Mouse (Mus musculus) 3T3-L1 (cell line): Measurements from ENCODE around the gene Emb.

ENCODE experiments used
- DNase-seq: peaks from one replicate; pipeline ENCODE4 v3.0.0-alpha.2; 2015; ENCODE audit warnings: low read depth, low spot score

The Emb gene

DNA sequence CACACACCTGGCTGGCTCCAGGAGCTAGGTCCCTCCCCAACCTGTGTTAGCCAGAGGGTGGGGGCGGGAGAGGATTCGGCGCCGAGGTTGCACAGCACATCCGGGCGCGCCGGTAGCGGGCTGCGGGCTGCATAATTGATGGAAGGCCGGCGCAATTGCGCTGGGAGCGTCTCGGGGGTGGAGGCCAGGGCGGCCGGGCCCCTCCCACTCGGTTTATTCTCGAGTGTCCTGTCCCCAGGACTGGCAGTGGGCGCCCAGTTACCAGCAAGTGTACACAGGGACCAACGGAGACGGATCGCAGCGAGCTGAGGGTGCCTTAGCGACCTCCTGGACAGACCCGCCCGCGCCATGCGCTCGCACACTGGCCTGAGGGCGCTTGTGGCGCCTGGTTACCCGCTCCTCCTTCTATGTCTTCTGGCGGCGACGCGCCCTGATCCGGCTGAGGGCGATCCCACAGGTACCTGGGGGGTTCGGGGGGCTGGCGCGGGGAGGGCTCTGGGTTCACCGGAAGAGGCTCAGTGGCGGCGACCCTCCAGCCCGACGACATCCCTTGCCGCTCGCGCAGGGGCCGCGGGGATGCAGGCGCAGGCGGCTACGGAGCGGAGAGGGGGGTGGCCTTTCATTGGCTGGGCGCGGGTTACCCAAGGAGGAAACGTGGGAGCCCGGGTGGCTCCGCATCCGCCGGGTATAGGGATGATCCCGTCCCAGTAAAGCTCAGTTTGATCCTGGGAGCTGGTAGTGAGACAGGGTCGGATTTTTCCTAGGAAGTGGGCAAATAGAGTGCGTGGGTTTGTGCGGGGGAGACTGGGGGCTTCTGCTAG is 12.4 kb downstream of the Emb start, which contains the start of gene Gm17509:
Gene Gm17509, minus strand, starts transcription at position 575 of the 821 bp plus-strand sequence.
- DNase-seq, result no peak

DNA sequence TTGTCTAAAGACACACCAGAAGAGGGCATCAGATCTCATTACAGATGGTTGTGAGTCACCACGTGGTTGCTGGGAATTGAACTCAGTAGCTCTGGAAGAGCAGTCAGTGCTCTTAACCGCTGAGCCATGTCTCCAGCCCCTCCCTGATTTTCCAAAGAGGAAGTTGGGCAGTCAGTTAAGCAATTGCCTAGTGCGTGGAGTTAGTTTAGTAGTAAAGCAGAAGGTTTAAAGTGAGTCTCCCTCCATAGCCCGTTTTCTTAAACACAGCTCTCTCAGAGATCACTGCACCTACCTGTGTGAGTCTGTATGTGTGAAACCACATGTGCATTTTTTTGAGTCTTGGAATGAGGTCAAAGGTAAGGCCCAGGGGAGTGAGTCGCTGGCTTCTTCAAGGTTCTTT is 14.8 kb downstream of the Emb start:
- DNase-seq, result peak; percentile 43

DNA sequence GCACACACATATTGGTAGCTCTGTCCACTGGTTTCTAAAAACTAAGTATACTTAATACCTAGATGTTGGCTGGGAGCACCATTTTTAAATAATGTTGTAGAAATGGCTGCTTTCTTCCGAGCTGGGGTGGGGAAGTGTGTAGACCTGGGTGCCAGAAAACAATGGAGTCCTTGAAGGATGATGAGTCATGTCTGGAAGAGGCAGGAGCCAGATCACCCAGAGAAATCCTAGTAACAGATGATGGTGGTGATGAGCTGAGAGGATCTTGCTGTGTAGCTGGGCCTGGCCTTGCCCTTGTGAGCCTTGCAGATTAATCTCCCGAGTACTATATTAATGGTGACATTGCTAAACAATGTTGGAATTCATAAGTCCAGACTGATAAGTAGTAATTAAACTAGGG is 16.6 kb downstream of the Emb start:
- peak; percentile 47 for DNase-seq

- DNase-seq, result no peak
These were observed 17.2 kb downstream of the Emb start for GRCm38 (mm10) chr13:117225561-117225960.

- DNase-seq, result peak; percentile 95
These were observed 22.2 kb downstream of the Emb start for GRCm38 (mm10) chr13:117230371-117231110.

GRCm38 (mm10) chr13:117233808-117234207 is 25.5 kb downstream of the Emb start:
- no peak for DNase-seq

DNA sequence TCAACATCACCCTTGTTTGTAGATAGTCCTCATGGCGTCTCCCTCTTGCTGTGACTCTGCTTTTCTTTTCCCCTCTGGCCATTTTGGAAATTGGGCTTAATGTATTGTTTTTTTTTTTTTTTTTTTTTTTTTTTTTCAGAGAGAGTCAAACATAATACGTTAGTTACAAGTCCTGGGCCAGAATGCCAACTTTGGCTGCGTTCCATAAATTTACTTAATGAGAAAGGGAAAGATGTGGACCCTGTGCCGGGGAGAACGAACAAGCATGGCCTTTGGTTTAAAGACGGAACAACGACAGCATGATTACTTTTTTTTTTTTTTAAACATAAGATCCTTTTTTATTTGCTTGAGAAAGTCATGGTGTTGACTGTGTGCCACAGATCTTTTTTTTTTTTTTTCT is 26.1 kb downstream of the Emb start:
- DNase-seq, result no peak

DNA sequence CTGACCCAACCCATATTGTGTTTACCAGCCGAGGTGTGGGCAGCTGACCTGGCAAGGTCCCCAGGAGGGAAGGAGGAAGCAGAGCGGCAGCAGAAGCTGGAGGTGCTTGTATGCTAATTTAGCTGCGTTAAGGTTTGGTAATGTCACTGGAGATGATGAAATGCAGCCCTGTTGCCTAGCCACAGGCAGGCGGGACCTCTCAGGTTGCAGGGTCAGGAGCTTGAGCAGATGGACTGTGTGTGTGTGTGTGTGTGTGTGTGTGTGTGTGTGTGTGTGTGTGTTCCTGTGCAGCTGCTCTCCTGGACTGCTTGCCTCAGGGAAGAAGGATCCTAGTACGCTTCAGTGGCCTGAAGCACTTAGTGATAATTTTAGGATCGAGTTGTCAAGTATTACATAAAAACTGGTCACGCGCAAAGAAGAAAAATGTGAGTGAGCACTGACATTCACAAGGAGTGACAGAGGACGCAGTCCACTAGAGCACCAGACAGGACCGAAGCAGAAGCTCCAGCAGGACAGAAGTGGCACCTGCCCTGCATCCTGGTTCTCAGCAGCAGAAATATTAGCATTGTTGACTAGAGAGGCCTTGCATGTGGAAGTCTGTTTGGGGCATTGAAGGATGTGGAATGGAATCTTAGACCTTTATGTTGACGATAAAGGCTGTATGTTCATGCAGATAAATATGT is 27.3 kb downstream of the Emb start:
- DNase-seq, result peak; percentile 31

DNA sequence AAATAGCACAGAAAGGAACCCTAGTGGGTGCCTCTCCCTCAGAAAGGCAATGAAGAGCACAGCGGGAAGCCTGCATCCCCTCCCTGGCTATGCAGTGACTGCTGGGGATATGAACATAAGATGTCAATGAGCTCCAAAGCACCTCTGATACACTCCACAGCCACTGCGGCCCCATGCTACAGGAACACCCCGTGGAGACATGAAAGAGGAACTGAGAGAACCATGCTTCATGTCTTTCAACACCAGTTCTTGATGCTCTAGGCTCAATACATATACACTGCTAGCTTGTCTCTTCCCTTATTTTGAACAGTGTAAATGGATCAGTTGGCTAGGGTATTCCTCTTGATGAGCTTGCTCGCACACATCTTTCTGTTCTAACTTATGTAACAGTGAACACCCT is 28.8 kb downstream of the Emb start:
- DNase-seq, result no peak

- DNase-seq, result peak; percentile 56
These were observed 33.7 kb downstream of the Emb start for GRCm38 (mm10) chr13:117242063-117242462.

DNA sequence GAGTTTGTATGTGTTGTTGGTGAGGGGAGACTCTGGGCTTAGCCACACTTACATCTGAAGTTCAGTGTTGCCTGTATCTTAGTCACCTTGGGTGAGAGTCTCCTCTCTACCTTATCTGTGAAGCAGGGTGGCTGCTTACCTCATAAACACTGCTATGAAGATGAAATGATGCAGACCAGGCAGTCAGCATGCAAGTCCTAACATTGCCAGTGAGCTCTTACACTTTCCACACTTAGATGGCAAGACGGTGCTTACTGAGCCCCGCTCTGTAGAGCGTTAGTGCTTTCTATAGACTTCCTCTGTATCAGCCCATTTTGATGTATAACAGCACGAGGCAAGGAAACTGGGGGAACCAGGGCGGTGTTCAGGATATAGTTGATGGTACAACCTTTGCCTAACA is 34.3 kb downstream of the Emb start:
- DNase-seq, result no peak

DNA sequence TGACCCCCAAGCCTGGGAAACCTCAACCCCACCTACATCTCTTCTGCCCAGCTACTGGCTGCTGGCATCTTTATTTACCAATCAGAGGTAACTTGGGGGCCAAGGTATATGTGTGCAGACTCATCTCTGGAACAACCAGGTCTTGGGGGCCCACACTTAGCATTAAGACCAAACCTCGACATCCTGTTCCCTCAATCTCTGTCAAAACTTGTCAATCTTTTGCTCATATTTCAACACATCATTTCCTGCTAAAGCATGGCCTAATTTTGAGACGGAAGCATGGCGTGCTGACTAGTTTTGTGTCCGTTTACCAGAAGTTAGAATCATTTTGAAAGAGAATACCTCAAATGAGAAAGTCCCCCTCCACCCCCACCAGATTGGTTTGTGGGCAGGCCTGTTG is 52.4 kb downstream of the Emb start:
- DNase-seq, result no peak

- DNase-seq, result peak; percentile 26
These were observed 57.8 kb downstream of the Emb start for GRCm38 (mm10) chr13:117266156-117266555.

DNA sequence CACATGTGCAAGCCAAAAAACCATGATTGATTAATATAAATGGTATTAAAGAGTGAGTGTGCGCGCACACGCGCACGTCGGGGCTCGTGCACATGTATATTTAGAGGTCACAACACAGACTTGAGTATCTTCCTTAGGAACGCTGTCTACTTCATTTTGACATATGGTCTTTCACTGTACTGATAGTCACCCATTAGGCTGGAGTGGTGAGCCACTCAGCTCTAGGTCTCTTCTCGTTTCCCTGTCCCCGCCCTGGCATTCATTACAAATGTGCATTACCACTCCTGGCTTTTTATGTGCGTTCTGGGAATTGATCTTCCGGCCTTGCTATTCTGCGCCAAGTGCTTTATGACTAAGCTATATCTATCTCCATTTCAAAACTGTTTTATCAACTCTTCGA is 59.6 kb downstream of the Emb start:
- no peak for DNase-seq

DNA sequence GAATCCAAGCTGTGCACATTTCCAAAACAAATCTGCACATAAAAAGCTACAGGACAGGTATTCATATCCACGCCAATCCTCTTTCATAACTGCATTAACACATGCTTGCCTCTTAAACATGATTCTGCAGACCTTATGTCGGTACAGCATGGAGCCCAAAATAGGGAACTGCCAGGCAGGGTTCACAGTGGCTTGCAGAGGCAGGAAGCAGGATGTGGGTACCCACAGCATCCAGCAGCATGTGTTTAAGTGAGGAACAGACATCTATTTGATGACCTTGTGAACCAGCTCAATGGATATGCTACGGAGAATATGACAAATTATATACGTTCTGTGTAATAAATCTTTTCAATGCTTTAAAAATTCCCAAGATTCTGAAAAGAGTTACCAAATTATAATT is 75.7 kb downstream of the Emb start:
- DNase-seq, result no peak

- DNase-seq, result peak; percentile 16
These were observed 78.6 kb downstream of the Emb start for GRCm38 (mm10) chr13:117286939-117287338.

GRCm38 (mm10) chr13:117287400-117287799 is 79.1 kb downstream of the Emb start:
- no peak for DNase-seq

DNA sequence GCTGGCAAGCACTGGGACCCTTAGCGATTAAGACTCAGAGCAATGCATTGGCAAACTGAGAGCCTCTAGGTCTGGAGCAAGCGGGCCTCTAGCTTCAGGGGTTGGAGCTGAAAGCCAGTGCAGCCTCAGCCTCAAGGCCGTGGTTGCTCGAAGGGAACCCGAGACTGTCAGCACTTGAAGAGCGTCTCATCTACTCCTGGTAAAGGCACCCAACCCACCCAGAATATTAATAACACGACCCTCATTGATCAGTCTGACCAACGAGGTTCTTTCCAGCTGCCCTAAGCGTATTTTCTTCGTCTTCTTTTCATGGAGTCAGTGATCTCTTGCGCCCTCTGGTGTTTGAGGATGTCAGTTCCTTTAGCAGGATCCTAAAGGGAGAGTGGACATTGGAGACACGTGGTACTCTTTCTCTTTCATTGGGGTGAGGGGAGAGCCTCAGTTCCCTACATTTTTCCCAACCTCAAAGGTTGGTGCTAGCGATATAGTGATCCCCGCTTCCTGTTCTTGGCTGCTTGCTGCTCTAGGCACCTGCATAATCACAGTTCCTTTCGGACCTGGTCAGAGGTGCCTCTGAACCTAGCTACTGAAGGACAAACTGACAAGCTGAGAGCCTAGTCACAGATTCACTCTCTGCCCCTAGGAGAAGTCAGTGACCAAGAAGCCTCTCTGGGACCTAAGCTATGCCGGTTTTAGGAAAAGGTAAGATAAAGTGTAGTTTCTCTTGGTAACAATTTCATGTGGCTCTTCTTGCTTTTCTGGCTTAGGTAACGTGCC is 81.3 kb downstream of the Emb start:
- peak; percentile 76 for DNase-seq

GRCm38 (mm10) chr13:117311446-117312225 is 103.3 kb downstream of the Emb start:
- peak; percentile 84 for DNase-seq
